Mouse (Mus musculus): ENCODE measurements around the gene Lrba. TPM values are rescaled to one million over a fixed set of nuclear protein-coding genes. Genes with fewer than 3 reads are reported as not detected.
A peak's percentile ranks its signal among the peaks of the same experiment; 100 is the strongest.

Lrba gene
- polyA plus RNA-seq, 1 experiment from 2014 or later: 7.5 TPM

- no peak overlapping the region for H3K4me2 ChIP-seq
- peaks cover 21% of the 10 kb centered on the region for H3K4me1 ChIP-seq (replicated peaks)
- no peak overlapping the region for H3K9ac ChIP-seq
- 46% methylated on average over 8 of the region's 8 CpGs for WGBS
- no peak overlapping the region for H3K27ac ChIP-seq
- no peaks in the 10 kb centered on the region for H3K9me3 ChIP-seq
- H3K4me3 ChIP-seq: no peak overlapping the region
- ATAC-seq (ENCODE audit: low FRiP score): no peak
- no peaks in the 10 kb centered on the region for H3K27me3 ChIP-seq
- H3K36me3 ChIP-seq: peaks cover 54% of the 10 kb centered on the region
Measured at GRCm38 (mm10) chr3:86802825-86803224, 578.3 kb downstream of the Lrba start.

GRCm38 (mm10) chr3:86804265-86804664 lies 579.8 kb downstream of the Lrba start:
- Histone ChIP-seq H3K27ac (no peak overlapping the region), H3K27me3 (no peaks in the 10 kb centered on the region), H3K4me1 (replicated peaks) (peaks cover 26% of the 10 kb centered on the region), H3K9me3 (no peaks in the 10 kb centered on the region), H3K36me3 (peaks cover 40% of the 10 kb centered on the region), H3K4me3 (no peak overlapping the region), H3K9ac (no peak overlapping the region), H3K4me2 (no peak overlapping the region)
- ATAC-seq (ENCODE audit: low FRiP score): no peak
- 91% methylated on average over 9 of the region's 9 CpGs for WGBS

- H3K4me1 ChIP-seq (replicated peaks): peaks cover 20% of the 10 kb centered on the region
- no peak for ATAC-seq (ENCODE audit: low FRiP score)
Measured at GRCm38 (mm10) chr3:86806834-86807233, 582.4 kb downstream of the Lrba start.

GRCm38 (mm10) chr3:86807750-86808467 lies 583.4 kb downstream of the Lrba start:
- H3K36me3 ChIP-seq: peaks cover 45% of the 10 kb centered on the region
- H3K9ac ChIP-seq: no peak overlapping the region
- H3K4me1 ChIP-seq (replicated peaks): peaks cover 17% of the 10 kb centered on the region; the same call in 1 of the 2 replicates
- ATAC-seq (ENCODE audit: low FRiP score): no peak; the same call in 1 of the 2 replicates
- H3K27me3 ChIP-seq: no peaks in the 10 kb centered on the region
- WGBS: 71% methylated on average over 14 of the region's 14 CpGs
- no peak overlapping the region for H3K4me3 ChIP-seq
- no peak overlapping the region for H3K4me2 ChIP-seq
- no peaks in the 10 kb centered on the region for H3K9me3 ChIP-seq
- H3K27ac ChIP-seq: peak overlapping the region; percentile 31

More at GRCm38 (mm10) chr3:86806834-86807233, 582.4 kb downstream of the Lrba start:
- Histone ChIP-seq H3K4me2 (no peak overlapping the region), H3K36me3 (peaks cover 42% of the 10 kb centered on the region), H3K4me3 (no peak overlapping the region), H3K9me3 (no peaks in the 10 kb centered on the region), H3K9ac (no peak overlapping the region), H3K27ac (no peak overlapping the region), H3K27me3 (no peaks in the 10 kb centered on the region)
- 97% methylated on average over 9 of the region's 9 CpGs for WGBS

GRCm38 (mm10) chr3:86809199-86809598 lies 584.7 kb downstream of the Lrba start:
- H3K4me1 ChIP-seq (replicated peaks): peaks cover 15% of the 10 kb centered on the region; the same call in 1 of the 2 replicates
- H3K9ac ChIP-seq: no peak overlapping the region
- H3K4me3 ChIP-seq: no peak overlapping the region
- H3K4me2 ChIP-seq: no peak overlapping the region
- WGBS: 81% methylated on average over 9 of the region's 9 CpGs
- no peaks in the 10 kb centered on the region for H3K27me3 ChIP-seq
- H3K36me3 ChIP-seq: peaks cover 51% of the 10 kb centered on the region
- H3K9me3 ChIP-seq: no peaks in the 10 kb centered on the region
- ATAC-seq (ENCODE audit: low FRiP score): no peak
- H3K27ac ChIP-seq: peak overlapping the region; percentile 36; the same call in 1 of the 2 replicates

GRCm38 (mm10) chr3:86809646-86810045 lies 585.2 kb downstream of the Lrba start:
- 59% methylated on average over 2 of the region's 2 CpGs for WGBS
- H3K4me1 ChIP-seq (replicated peaks): peaks cover 15% of the 10 kb centered on the region; the same call in 1 of the 2 replicates
- H3K4me2 ChIP-seq: no peak overlapping the region
- peaks cover 51% of the 10 kb centered on the region for H3K36me3 ChIP-seq
- H3K9me3 ChIP-seq: no peaks in the 10 kb centered on the region
- H3K4me3 ChIP-seq: no peak overlapping the region
- no peaks in the 10 kb centered on the region for H3K27me3 ChIP-seq
- H3K27ac ChIP-seq: peak overlapping the region; percentile 36; the same call in 1 of the 2 replicates
- H3K9ac ChIP-seq: no peak overlapping the region
- ATAC-seq (ENCODE audit: low FRiP score): no peak

- 82% methylated on average over 5 of the region's 5 CpGs for WGBS
- Histone ChIP-seq H3K4me2 (no peak overlapping the region), H3K27me3 (no peaks in the 10 kb centered on the region), H3K36me3 (peaks cover 45% of the 10 kb centered on the region), H3K4me1 (replicated peaks) (peaks cover 15% of the 10 kb centered on the region; the same call in 1 of the 2 replicates), H3K9me3 (no peaks in the 10 kb centered on the region), H3K27ac (peak overlapping the region; percentile 40; the same call in 1 of the 2 replicates), H3K4me3 (no peak overlapping the region), H3K9ac (0 out of 2 replicates have a peak overlapping the region, but pooled peaks have one; percentile 29)
- ATAC-seq (ENCODE audit: low FRiP score): no peak
Measured at GRCm38 (mm10) chr3:86810908-86811307, 586.4 kb downstream of the Lrba start.

GRCm38 (mm10) chr3:86812689-86813088 lies 588.2 kb downstream of the Lrba start:
- peak; percentile 82 for ATAC-seq (ENCODE audit: low FRiP score)
- no peak overlapping the region for H3K4me3 ChIP-seq
- WGBS: 20% methylated on average over 3 of the region's 3 CpGs
- no peak overlapping the region for H3K9ac ChIP-seq
- H3K9me3 ChIP-seq: no peaks in the 10 kb centered on the region
- H3K4me1 ChIP-seq (replicated peaks): peaks cover 16% of the 10 kb centered on the region
- H3K4me2 ChIP-seq: no peak overlapping the region
- H3K36me3 ChIP-seq: peaks cover 34% of the 10 kb centered on the region
- H3K27ac ChIP-seq: peak overlapping the region; percentile 30; the same call in 1 of the 2 replicates
- H3K27me3 ChIP-seq: no peaks in the 10 kb centered on the region

GRCm38 (mm10) chr3:86818001-86818585 lies 593.6 kb downstream of the Lrba start:
- Histone ChIP-seq H3K36me3 (peaks cover 42% of the 10 kb centered on the region), H3K4me1 (replicated peaks) (peaks cover 27% of the 10 kb centered on the region), H3K4me3 (no peak overlapping the region), H3K27me3 (no peaks in the 10 kb centered on the region), H3K4me2 (no peak overlapping the region), H3K9ac (no peak overlapping the region), H3K27ac (peak overlapping the region; percentile 67), H3K9me3 (no peaks in the 10 kb centered on the region)
- no peak; the same call in 1 of the 2 replicates for ATAC-seq (ENCODE audit: low FRiP score)
- 55% methylated on average over 13 of the region's 13 CpGs for WGBS

GRCm38 (mm10) chr3:86819372-86819771 lies 594.9 kb downstream of the Lrba start:
- H3K9ac ChIP-seq: no peak overlapping the region
- no peaks in the 10 kb centered on the region for H3K27me3 ChIP-seq
- no peak overlapping the region for H3K4me3 ChIP-seq
- no peak overlapping the region for H3K4me2 ChIP-seq
- peaks cover 27% of the 10 kb centered on the region for H3K4me1 ChIP-seq (replicated peaks)
- H3K36me3 ChIP-seq: peaks cover 37% of the 10 kb centered on the region
- peak overlapping the region; percentile 78; the same call in 1 of the 2 replicates for H3K27ac ChIP-seq
- ATAC-seq (ENCODE audit: low FRiP score): no peak
- no peaks in the 10 kb centered on the region for H3K9me3 ChIP-seq
- WGBS: 97% methylated on average over 6 of the region's 6 CpGs

- peaks cover 27% of the 10 kb centered on the region for H3K4me1 ChIP-seq (replicated peaks)
- ATAC-seq (ENCODE audit: low FRiP score): no peak
- no peaks in the 10 kb centered on the region for H3K27me3 ChIP-seq
- H3K4me2 ChIP-seq: no peak overlapping the region
- H3K27ac ChIP-seq: no peak overlapping the region
- H3K4me3 ChIP-seq: no peak overlapping the region
- H3K9me3 ChIP-seq: no peaks in the 10 kb centered on the region
- 67% methylated on average over 10 of the region's 10 CpGs for WGBS
- H3K36me3 ChIP-seq: peaks cover 35% of the 10 kb centered on the region
- no peak overlapping the region for H3K9ac ChIP-seq
Measured at GRCm38 (mm10) chr3:86820344-86820743, 595.9 kb downstream of the Lrba start.

- ATAC-seq (ENCODE audit: low FRiP score): no peak
- H3K4me2 ChIP-seq: no peak overlapping the region
- 69% methylated on average over 3 of the region's 3 CpGs for WGBS
- no peak overlapping the region for H3K27ac ChIP-seq
- peaks cover 27% of the 10 kb centered on the region for H3K4me1 ChIP-seq (replicated peaks)
- H3K9ac ChIP-seq: no peak overlapping the region
- no peaks in the 10 kb centered on the region for H3K9me3 ChIP-seq
- peaks cover 30% of the 10 kb centered on the region for H3K36me3 ChIP-seq
- no peak overlapping the region for H3K4me3 ChIP-seq
- H3K27me3 ChIP-seq: no peaks in the 10 kb centered on the region
Measured at GRCm38 (mm10) chr3:86821383-86821782, 596.9 kb downstream of the Lrba start.

All from hindbrain, embryonic 13.5 days (tissue).